Mouse (Mus musculus): ENCODE measurements around the gene Arhgap35. TPM values are rescaled to one million over a fixed set of nuclear protein-coding genes. Genes with fewer than 3 reads are reported as not detected.

Gene Arhgap35
- polyA plus RNA-seq, 1 experiment = 13.4 TPM

DNA sequence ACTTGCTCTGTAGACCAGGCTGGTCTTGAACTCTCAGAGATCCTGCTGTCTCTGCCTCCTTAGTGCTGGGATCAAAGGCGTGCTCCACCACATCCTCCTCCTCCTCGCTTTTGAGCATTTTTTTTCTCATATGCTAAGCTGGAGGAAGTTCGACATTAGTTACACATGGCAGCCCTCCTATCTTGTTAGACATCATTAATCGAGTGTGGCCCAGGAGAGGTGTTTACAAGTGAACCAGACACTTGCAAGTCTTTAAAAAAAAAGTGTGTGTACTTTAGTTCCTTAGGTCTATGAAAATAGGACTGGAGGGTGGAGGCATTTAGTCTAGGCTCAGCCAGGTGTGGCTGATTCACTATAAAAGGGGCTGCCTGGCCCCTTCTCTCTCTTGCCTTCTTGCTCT is 16.2 kb upstream of the Arhgap35 start:
- 57% methylated on average over 4 of the region's 4 CpGs for WGBS
- Histone ChIP-seq H3K4me3 (ENCODE audit: control insufficient read depth, insufficient read depth, low read length) (no peak overlapping the region), H3K27ac (ENCODE audit: control insufficient read depth, insufficient read depth, low read length) (no peak overlapping the region), H3K36me3 (ENCODE audit: control insufficient read depth, insufficient read depth, low read length) (no peaks in the 10 kb centered on the region), H3K4me1 (replicated peaks; ENCODE audit: control insufficient read depth, insufficient read depth, low read length) (no peaks in the 10 kb centered on the region), H3K27me3 (ENCODE audit: control insufficient read depth, insufficient read depth, low read length) (no peaks in the 10 kb centered on the region)
- TF ChIP-seq POLR2A (IDR thresholded peaks at IDR 0.05; ENCODE audit: control insufficient read depth, extremely low read depth, insufficient read depth, low read length, poor library complexity) = no peak
- DNase-seq = no peak

DNA sequence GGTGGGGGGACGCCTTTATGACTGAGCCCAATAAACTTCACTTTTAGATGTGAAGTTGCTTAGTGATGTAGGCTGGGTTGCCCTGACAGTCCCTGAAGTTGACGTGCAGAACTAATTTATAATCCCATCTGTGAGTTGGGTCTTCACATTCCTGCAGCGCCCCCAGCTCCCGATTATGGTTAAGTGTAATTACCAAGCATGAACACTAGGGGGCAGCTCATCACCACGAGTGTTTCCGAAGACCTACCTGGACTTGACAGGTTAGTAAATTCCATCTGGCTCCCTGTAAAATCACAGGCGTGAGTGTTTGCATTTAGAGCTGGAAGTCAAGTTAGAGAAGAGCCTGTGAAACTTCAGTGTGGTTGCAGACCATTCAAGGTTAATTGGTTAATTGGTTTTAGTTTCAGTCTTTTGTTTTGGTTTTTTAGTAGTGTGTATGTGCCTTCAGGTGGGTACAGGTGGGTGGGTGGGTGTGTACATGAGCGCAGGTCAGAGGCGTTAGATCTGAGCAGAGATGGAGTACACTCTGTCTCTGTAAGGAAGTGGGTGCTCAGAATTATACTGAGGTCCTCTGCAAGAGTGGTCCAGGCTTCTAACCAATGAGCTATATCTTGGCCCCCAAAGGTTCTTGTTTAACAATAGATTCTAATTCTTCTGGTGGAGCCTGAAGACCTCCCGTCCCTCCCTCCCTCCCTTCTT is 15.0 kb upstream of the Arhgap35 start:
- no peaks in the 10 kb centered on the region for H3K27me3 ChIP-seq (ENCODE audit: control insufficient read depth, insufficient read depth, low read length)
- no peaks in the 10 kb centered on the region for H3K4me1 ChIP-seq (replicated peaks; ENCODE audit: control insufficient read depth, insufficient read depth, low read length)
- no peak for TF ChIP-seq POLR2A (IDR thresholded peaks at IDR 0.05; ENCODE audit: control insufficient read depth, extremely low read depth, insufficient read depth, low read length, poor library complexity)
- no peak for TF ChIP-seq CTCF (IDR thresholded peaks at IDR 0.05; ENCODE audit: borderline replicate concordance, control insufficient read depth, extremely low read depth, insufficient read depth, low read length, poor library complexity)
- H3K27ac ChIP-seq (ENCODE audit: control insufficient read depth, insufficient read depth, low read length) = no peak overlapping the region
- WGBS = 21% methylated on average over 10 of the region's 10 CpGs
- H3K36me3 ChIP-seq (ENCODE audit: control insufficient read depth, insufficient read depth, low read length) = no peaks in the 10 kb centered on the region
- peak; percentile 70 for DNase-seq
- no peak overlapping the region for H3K4me3 ChIP-seq (ENCODE audit: control insufficient read depth, insufficient read depth, low read length)

DNA sequence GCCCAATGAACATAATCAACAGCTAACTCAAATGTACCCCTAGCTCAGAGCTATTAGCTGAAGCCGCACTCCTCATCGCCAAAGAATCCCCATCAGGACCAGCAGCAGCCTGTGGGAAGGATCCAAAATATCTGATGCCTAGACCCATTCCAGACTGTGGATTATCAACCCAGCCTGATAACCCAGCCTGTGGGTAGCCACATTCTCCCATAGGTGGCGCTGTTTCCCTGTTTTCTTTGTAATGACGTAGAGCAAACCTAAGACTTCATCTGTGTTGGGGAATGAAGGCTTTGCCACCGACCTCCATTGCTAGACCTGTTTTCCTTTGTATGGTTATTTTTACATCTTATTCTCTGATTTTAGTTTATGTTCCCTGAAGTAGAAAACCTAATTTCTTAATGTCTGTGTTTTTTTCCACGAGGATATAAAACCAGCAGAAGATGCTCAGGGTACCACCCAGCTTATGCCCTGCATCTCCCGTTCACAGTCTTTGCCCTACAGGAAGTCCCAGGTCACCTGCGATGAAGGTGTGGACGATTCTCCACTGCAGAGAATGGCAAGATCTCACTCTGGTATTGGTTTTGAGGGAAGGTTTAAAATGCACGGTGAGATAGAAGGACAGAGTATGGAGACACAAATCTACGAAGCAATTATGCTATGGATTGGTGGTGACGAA is 13.4 kb upstream of the Arhgap35 start:
- WGBS = 36% methylated on average over 12 of the region's 12 CpGs
- DNase-seq = peak; percentile 66
- H3K4me3 ChIP-seq (ENCODE audit: control insufficient read depth, insufficient read depth, low read length) = no peak overlapping the region
- H3K27ac ChIP-seq (ENCODE audit: control insufficient read depth, insufficient read depth, low read length) = no peak overlapping the region
- TF ChIP-seq POLR2A (IDR thresholded peaks at IDR 0.05; ENCODE audit: control insufficient read depth, extremely low read depth, insufficient read depth, low read length, poor library complexity) (no peak), CTCF (IDR thresholded peaks at IDR 0.05; ENCODE audit: borderline replicate concordance, control insufficient read depth, extremely low read depth, insufficient read depth, low read length, poor library complexity) (no peak)
- H3K36me3 ChIP-seq (ENCODE audit: control insufficient read depth, insufficient read depth, low read length) = no peaks in the 10 kb centered on the region
- no peaks in the 10 kb centered on the region for H3K4me1 ChIP-seq (replicated peaks; ENCODE audit: control insufficient read depth, insufficient read depth, low read length)
- H3K27me3 ChIP-seq (ENCODE audit: control insufficient read depth, insufficient read depth, low read length) = no peaks in the 10 kb centered on the region

GRCm38 (mm10) chr7:16623687-16624086 is 8.9 kb upstream of the Arhgap35 start:
- TF ChIP-seq CTCF (IDR thresholded peaks at IDR 0.05; ENCODE audit: borderline replicate concordance, control insufficient read depth, extremely low read depth, insufficient read depth, low read length, poor library complexity) (no peak), POLR2A (IDR thresholded peaks at IDR 0.05; ENCODE audit: control insufficient read depth, extremely low read depth, insufficient read depth, low read length, poor library complexity) (no peak)
- H3K27ac ChIP-seq (ENCODE audit: control insufficient read depth, insufficient read depth, low read length) = no peak overlapping the region
- H3K27me3 ChIP-seq (ENCODE audit: control insufficient read depth, insufficient read depth, low read length) = peaks cover 2% of the 10 kb centered on the region; the same call in 1 of the 2 replicates

GRCm38 (mm10) chr7:16623131-16623530 is 8.3 kb upstream of the Arhgap35 start:
- no peak for DNase-seq
- Histone ChIP-seq H3K4me3 (ENCODE audit: control insufficient read depth, insufficient read depth, low read length) (no peak overlapping the region), H3K27me3 (ENCODE audit: control insufficient read depth, insufficient read depth, low read length) (peaks cover 3% of the 10 kb centered on the region; the same call in 1 of the 2 replicates), H3K36me3 (ENCODE audit: control insufficient read depth, insufficient read depth, low read length) (no peaks in the 10 kb centered on the region), H3K27ac (ENCODE audit: control insufficient read depth, insufficient read depth, low read length) (no peak overlapping the region), H3K4me1 (replicated peaks; ENCODE audit: control insufficient read depth, insufficient read depth, low read length) (peaks cover 7% of the 10 kb centered on the region)
- TF ChIP-seq POLR2A (IDR thresholded peaks at IDR 0.05; ENCODE audit: control insufficient read depth, extremely low read depth, insufficient read depth, low read length, poor library complexity) = no peak
- WGBS = 66% methylated on average over 4 of the region's 4 CpGs

More at GRCm38 (mm10) chr7:16623687-16624086, 8.9 kb upstream of the Arhgap35 start:
- Histone ChIP-seq H3K4me3 (ENCODE audit: control insufficient read depth, insufficient read depth, low read length) (no peak overlapping the region), H3K36me3 (ENCODE audit: control insufficient read depth, insufficient read depth, low read length) (no peaks in the 10 kb centered on the region), H3K4me1 (replicated peaks; ENCODE audit: control insufficient read depth, insufficient read depth, low read length) (peaks cover 2% of the 10 kb centered on the region)
- no peak for DNase-seq

DNA sequence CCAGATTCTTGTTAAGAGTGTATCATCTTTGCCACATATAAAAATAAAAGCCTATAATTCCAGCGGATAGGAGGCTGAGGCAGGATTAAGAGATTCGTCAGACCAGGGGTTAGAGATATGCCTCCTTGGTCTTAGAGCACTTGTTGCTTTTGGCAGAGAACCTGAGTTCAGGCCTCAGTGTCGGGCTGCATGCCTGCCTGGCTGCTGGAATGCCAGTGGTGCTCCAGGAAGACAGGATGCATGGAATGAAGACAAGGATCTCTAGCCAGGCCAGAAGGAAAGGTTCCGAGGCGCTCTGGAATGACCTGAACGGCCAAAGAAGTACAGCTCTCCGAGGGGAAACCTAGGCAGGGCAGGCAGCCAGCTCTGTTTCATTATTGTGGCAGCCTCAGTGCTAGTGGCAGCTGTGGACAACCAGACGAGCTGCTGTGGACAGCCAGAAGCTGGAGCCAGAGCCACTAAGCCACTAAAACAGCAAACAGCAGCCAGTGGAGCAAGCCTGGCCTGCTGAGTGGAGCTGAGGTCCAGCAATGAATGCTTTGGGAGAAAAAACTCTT is 6.4 kb upstream of the Arhgap35 start:
- peaks cover 3% of the 10 kb centered on the region; the same call in 1 of the 2 replicates for H3K27me3 ChIP-seq (ENCODE audit: control insufficient read depth, insufficient read depth, low read length)
- TF ChIP-seq CTCF (IDR thresholded peaks at IDR 0.05; ENCODE audit: borderline replicate concordance, control insufficient read depth, extremely low read depth, insufficient read depth, low read length, poor library complexity) (no peak), POLR2A (IDR thresholded peaks at IDR 0.05; ENCODE audit: control insufficient read depth, extremely low read depth, insufficient read depth, low read length, poor library complexity) (no peak)
- DNase-seq = no peak
- H3K4me1 ChIP-seq (replicated peaks; ENCODE audit: control insufficient read depth, insufficient read depth, low read length) = peaks cover 7% of the 10 kb centered on the region
- 92% methylated on average over 8 of the region's 8 CpGs for WGBS
- no peak overlapping the region for H3K4me3 ChIP-seq (ENCODE audit: control insufficient read depth, insufficient read depth, low read length)
- no peaks in the 10 kb centered on the region for H3K36me3 ChIP-seq (ENCODE audit: control insufficient read depth, insufficient read depth, low read length)
- no peak overlapping the region for H3K27ac ChIP-seq (ENCODE audit: control insufficient read depth, insufficient read depth, low read length)

Data from thymus, adult 2 months (tissue).